Mouse (Mus musculus) T-helper 17 cell (primary cell): Measurements from ENCODE around the gene Olfr447.

ENCODE experiments used
- in situ Hi-C, 2 experiments: fragments of 300-600 bp; cut with MboI, MseI; formaldehyde crosslinking; loops; 1 replicate in 1 of 2; 2 replicates in 1 of 2; pipeline ENCODE4 v1.15.1; 2025; ENCODE audit warnings: high pct_unique_total_duplicates in 2 of 2

Gene Olfr447

GRCm38 (mm10) chr6:42908578-42908977 lies at the start of gene Olfr447:
Olfr447 (plus strand) TSS chr6:42908878.
- in situ Hi-C loops = no loop called here

GRCm38 (mm10) chr6:42860222-42860819 lies 48.4 kb upstream of the Olfr447 start:
- in situ Hi-C loops = loop anchor here (5.0 to 10.0 kb wide), 2 partner anchors 248 to 626 kb away; no protein-coding TSS in a partner anchor

GRCm38 (mm10) chr6:42869695-42870094 lies 39.0 kb upstream of the Olfr447 start:
- in situ Hi-C loops = loop anchor here in 1 of 2 experiments (10.0 kb wide), 1 partner anchor 635 kb away; no protein-coding TSS in a partner anchor

GRCm38 (mm10) chr6:42876323-42876722 lies 32.4 kb upstream of the Olfr447 start:
- in situ Hi-C loops = no loop called here

- in situ Hi-C loops = no loop called here
Observed at GRCm38 (mm10) chr6:42890141-42890540, 18.5 kb upstream of the Olfr447 start, which contains the start of gene Olfr448. Olfr448 (plus strand) TSS chr6:42890441.

- in situ Hi-C loops = no loop called here
Observed at GRCm38 (mm10) chr6:42900345-42900744, 8.3 kb upstream of the Olfr447 start.

GRCm38 (mm10) chr6:42921077-42921476 lies 12.4 kb downstream of the Olfr447 start, which contains the start of gene Olfr446:
Olfr446 (plus strand) TSS chr6:42921377.
- in situ Hi-C loops = no loop called here

GRCm38 (mm10) chr6:42948767-42949166 lies 40.1 kb downstream of the Olfr447 start, which contains the start of gene Olfr444:
Olfr444 (plus strand) TSS chr6:42949067.
- in situ Hi-C loops = no loop called here
